Mouse (Mus musculus) lung, embryonic 14.5 days (tissue): ENCODE results near the gene Tlx2. TPM values are rescaled to one million over a fixed set of nuclear protein-coding genes. Genes with fewer than 3 reads are reported as not detected.

Source experiments
- ATAC-seq: fragments of 200-750 bp; cut with Nextera tagmentation; 2 replicates; pipeline ENCODE4 v1.8.0; 2017; ENCODE audit warnings: mild to moderate bottlenecking, moderate TSS enrichment, moderate library complexity; ENCODE audit not compliant: insufficient read depth
- DNase-seq: peaks from one replicate; pipeline ENCODE4 v3.0.0-alpha.2; 2015
- H3K27ac ChIP-seq: fragments of 300-500 bp; sonication (generic); 2 replicates; pipeline ENCODE4 v1.5.1; 2014; ENCODE audit warnings: low read depth, mild to moderate bottlenecking, moderate library complexity
- H3K27me3 ChIP-seq: fragments of 300-500 bp; sonication (generic); 2 replicates; pipeline ENCODE4 v1.6.1; 2014; ENCODE audit warnings: low read length, control low read depth; ENCODE audit not compliant: insufficient read depth
- H3K36me3 ChIP-seq: fragments of 300-500 bp; sonication (generic); 2 replicates; pipeline ENCODE4 v1.6.1; 2014; ENCODE audit warnings: control low read depth; ENCODE audit not compliant: insufficient read depth
- H3K4me1 ChIP-seq: fragments of 300-500 bp; sonication (generic); 2 replicates; pipeline ENCODE4 v1.6.1; 2014; ENCODE audit warnings: antibody characterized with exemption, control low read depth; ENCODE audit not compliant: insufficient read depth
- H3K4me2 ChIP-seq: fragments of 300-500 bp; sonication (generic); 2 replicates; pipeline ENCODE4 v1.6.1; 2014; ENCODE audit warnings: mild to moderate bottlenecking
- H3K4me3 ChIP-seq: fragments of 300-500 bp; sonication (generic); 2 replicates; pipeline ENCODE4 v1.5.1; 2014; ENCODE audit warnings: low read depth, low read length
- H3K9ac ChIP-seq: fragments of 300-500 bp; sonication (generic); 2 replicates; pipeline ENCODE4 v1.6.1; 2014
- H3K9me3 ChIP-seq: fragments of 300-500 bp; sonication (generic); 2 replicates; pipeline ENCODE4 v1.6.1; 2016; ENCODE audit warnings: low read depth, low read length, control low read depth
- CTCF ChIP-seq: IDR thresholded peaks from 2 replicates; pipeline ENCODE4 v1.5.1; 2016; ENCODE audit warnings: antibody characterized with exemption, low read depth
- WGBS: fragments of 180-500 bp; shearing (Covaris S2); extraction: QIAGEN DNeasy Blood & Tissue Kit; methylation state at CpG from one replicate; pipeline ENCODE4 v1.1.7; 2014; 5-methylcytosine and 5-hydroxymethylcytosine counted together
- polyA plus RNA-seq: library from polyadenylated mRNA; unstranded; fragments of >200 nt; fragmentation: Nextera tagmentation; extraction: Ambion mirVana; gene quantifications from 2 replicates; pipeline ENCODE4 v1.2.1, GENCODE M21; 2014

Gene Tlx2
- polyA plus RNA-seq, 1 experiment from 2014 or later = 0.25 TPM

DNA sequence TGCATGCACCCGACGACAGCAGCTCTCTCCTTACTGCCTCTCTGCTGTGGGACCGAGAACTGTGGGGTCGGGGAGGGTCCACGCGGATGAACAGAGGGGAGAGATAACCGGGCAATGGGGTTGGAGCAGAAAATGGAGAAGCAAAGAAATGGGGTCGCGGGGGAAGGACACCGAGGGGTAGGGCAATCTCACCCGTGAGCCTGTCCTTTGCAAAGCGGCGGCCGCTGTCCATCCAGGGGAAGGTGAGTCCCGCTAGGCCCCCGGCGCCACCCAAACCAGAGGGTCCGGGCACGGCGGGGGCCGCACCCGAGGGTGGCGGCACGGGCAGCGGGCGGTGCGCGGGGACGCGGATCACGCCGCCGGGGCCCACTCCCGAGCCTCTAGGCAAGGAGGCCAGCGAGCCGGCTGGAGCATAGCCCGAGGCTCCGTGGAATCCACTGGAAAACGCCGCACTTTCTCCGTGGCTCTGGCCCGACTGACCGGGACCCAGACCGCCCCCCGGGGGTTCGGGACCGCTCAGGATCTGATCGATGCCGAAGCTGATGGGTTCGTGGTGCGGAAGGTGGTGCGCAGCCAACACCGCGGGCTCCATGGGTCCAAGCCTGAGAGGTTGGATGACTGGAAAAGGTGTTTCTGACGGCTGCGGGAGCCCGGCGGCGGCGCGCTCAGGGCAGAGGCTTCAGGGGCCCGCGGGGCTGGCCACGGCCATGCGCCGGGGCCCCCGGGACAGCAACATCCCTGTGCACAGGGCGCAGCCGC, 426 bp downstream of the Tlx2 start:
- H3K4me3 ChIP-seq = peak overlapping the region; percentile 27; the same call in 1 of the 2 replicates
- no peak for DNase-seq
- no peaks in the 10 kb centered on the region for H3K36me3 ChIP-seq
- no peak overlapping the region for H3K27ac ChIP-seq
- 2% methylated on average over 68 of the region's 69 CpGs for WGBS
- H3K9ac ChIP-seq = no peak overlapping the region
- no peak for TF ChIP-seq CTCF
- peak overlapping the region; percentile 36 for H3K4me2 ChIP-seq
- 0 out of 2 replicates have a peak, but pooled peaks have one; percentile 3 for ATAC-seq
- peaks cover 95% of the 10 kb centered on the region for H3K27me3 ChIP-seq
- H3K4me1 ChIP-seq = no peaks in the 10 kb centered on the region
- H3K9me3 ChIP-seq = no peaks in the 10 kb centered on the region

DNA sequence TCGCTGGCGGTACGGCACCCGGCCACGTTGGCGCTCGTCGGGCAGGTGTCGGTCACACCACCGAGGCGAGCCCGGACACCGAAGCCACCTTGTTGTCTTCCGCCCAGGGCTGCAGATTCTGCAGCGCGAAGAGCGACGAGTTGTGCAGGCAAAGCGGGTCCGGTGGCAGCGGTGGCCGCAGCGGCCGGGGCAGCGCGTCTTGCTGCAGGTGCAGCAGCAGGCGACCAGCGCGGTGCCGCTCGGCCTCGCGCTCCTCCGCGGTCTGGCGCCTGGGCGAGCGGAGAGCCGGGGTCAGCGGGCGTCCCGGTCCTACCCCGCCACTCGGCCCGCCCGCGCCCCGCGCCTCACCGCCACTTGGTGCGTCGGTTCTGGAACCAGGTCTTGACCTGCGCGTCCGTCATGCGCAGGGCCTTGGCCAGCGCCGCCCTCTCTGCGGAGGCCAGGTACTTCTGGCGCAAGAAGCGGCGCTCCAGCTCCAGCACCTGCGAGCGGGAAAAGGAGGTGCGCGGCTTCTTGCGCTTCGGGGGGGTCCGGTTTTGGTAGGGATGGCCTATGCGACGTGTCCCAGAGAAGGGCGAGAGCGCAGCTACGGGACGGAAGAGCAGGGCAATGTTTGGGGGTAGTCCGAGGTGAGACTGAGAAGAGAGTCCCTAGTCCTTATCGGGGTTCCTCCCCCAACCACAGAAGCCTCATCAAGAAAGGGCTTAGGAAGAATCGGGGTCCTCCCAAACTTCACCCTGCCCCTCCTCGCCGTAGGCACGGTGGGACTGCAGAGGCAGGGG, 1.2 kb downstream of the Tlx2 start:
- Histone ChIP-seq H3K27ac (no peak overlapping the region), H3K4me1 (no peaks in the 10 kb centered on the region), H3K27me3 (peaks cover 95% of the 10 kb centered on the region), H3K9ac (no peak overlapping the region), H3K36me3 (no peaks in the 10 kb centered on the region), H3K4me2 (peak overlapping the region; percentile 50), H3K4me3 (peak overlapping the region; percentile 27), H3K9me3 (no peaks in the 10 kb centered on the region)
- ATAC-seq = no peak
- WGBS = under 1% methylated on average over 81 of the region's 81 CpGs
- DNase-seq = no peak
- no peak for TF ChIP-seq CTCF

DNA sequence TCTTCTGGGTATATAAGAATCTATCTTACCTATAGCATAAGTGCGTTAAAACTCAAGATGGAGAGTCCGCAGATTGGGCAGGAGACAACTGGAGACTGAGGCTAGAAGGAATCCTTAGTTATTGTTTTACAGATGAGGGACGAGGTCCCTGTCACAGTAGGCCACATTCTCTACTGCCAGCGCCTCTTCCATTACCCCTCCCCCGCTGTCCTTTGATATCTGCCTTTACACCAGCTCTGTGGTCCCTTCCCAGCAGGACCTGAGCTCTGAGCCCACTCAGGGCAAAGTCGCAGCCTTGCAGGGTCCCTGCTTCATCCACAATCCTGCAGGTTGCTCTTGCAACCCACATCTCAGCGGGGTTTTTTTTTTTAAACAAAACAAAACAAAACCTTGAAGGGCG, 1.9 kb downstream of the Tlx2 start:
- 3% methylated on average over 8 of the region's 8 CpGs for WGBS
- Histone ChIP-seq H3K9me3 (no peaks in the 10 kb centered on the region), H3K27ac (no peak overlapping the region), H3K4me1 (no peaks in the 10 kb centered on the region), H3K4me3 (peak overlapping the region; percentile 27; the same call in 1 of the 2 replicates), H3K36me3 (no peaks in the 10 kb centered on the region), H3K9ac (no peak overlapping the region), H3K27me3 (peaks cover 96% of the 10 kb centered on the region), H3K4me2 (no peak overlapping the region)
- no peak for ATAC-seq
- no peak for TF ChIP-seq CTCF
- DNase-seq = no peak

DNA sequence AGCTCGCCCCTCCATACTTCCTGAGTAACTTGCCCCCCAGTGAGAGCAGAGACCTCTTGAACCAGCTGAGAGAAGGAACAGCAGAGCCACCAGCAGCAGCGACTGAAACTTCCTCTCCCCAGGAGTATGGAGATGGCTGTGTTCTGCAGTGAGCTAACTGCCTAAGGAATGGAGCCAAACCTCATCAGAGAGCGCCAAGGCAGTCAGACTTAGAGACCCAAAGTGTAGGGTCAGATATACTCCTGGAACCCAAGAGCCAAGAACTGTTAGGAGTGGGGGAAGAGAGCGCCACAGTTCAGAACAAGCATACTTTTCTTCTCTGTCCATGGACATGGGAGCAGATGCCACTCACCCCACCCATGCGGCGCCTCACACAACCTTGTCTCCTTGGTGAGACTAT, 3.7 kb downstream of the Tlx2 start:
- Histone ChIP-seq H3K27me3 (peaks cover 97% of the 10 kb centered on the region), H3K4me3 (no peak overlapping the region), H3K4me1 (no peaks in the 10 kb centered on the region), H3K36me3 (no peaks in the 10 kb centered on the region), H3K9me3 (no peaks in the 10 kb centered on the region), H3K9ac (no peak overlapping the region), H3K4me2 (no peak overlapping the region), H3K27ac (no peak overlapping the region)
- WGBS = 23% methylated on average over 6 of the region's 6 CpGs
- DNase-seq = no peak
- TF ChIP-seq CTCF = no peak
- ATAC-seq = no peak

DNA sequence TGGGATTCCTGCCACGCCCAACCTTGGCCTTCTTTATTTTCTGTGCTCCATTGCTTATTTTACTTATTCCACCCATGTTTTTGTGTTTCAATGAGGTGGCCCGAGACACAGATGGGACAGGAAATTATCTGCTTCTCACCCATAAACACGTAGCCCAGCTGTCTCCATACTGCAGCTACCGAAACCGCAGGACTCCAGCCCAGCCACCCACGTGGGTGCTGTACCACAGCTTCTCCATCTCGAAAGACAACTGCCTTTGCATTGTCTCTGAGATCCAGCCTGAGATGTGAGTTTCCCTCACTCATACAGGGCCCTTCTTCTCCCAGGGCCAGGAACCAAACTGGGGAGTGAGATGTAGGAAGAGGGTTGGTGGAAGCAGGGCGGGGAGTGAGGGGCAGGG, 4.1 kb downstream of the Tlx2 start:
- no peak for TF ChIP-seq CTCF
- 27% methylated on average over 8 of the region's 8 CpGs for WGBS
- Histone ChIP-seq H3K4me2 (no peak overlapping the region), H3K9ac (no peak overlapping the region), H3K4me3 (no peak overlapping the region), H3K9me3 (no peaks in the 10 kb centered on the region), H3K36me3 (no peaks in the 10 kb centered on the region), H3K27ac (no peak overlapping the region), H3K4me1 (no peaks in the 10 kb centered on the region), H3K27me3 (peaks cover 97% of the 10 kb centered on the region)
- DNase-seq (no peak), ATAC-seq (no peak)

DNA sequence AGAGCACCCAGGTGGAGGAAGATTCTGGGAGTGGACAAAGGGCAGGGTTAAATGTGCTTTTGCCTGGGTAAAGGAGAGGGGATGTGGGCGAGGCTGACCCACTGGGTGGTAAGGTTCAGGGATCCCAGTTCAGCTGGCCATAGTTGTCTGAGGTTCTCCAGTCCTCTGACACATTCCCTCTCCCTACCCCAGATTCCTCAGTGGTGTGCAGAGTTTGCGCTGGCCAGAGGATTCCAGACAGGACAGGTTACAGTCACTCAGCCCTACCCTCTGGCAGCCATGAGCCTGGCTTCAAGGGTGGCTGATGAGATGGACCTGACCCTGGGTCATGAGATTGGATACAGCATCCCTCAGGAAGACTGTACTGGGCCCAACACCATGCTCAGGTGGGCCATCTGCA, 11.4 kb downstream of the Tlx2 start:
- peaks cover 23% of the 10 kb centered on the region for H3K36me3 ChIP-seq
- no peak overlapping the region for H3K27ac ChIP-seq
- H3K9me3 ChIP-seq = no peaks in the 10 kb centered on the region
- H3K4me2 ChIP-seq = no peak overlapping the region
- TF ChIP-seq CTCF = no peak
- H3K4me1 ChIP-seq = peaks cover 5% of the 10 kb centered on the region; the same call in 1 of the 2 replicates
- 71% methylated on average over 2 of the region's 2 CpGs for WGBS
- no peak overlapping the region for H3K4me3 ChIP-seq
- no peak for DNase-seq
- no peak overlapping the region for H3K9ac ChIP-seq
- H3K27me3 ChIP-seq = peaks cover 25% of the 10 kb centered on the region
- ATAC-seq = no peak

DNA sequence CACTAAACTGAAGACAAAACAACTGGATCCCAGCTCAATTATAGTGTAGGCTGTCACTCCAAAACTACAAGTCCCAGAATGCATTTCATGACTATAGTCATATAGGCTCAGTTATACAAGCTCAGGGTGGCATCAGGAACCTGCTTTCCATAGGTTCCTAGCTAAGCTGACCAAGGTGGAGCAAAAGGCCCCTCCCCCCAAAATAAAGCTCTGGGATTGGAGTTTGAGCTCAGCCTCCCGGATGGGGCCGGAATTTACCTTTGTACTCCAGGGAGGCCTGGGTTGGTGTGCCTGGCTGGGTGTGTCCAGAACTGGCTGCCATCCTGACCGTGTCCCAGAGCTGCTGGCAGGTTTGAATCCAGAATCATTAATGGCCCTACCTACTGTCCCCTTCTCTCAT, 12.3 kb downstream of the Tlx2 start, which contains the start of gene Dqx1:
Gene Dqx1 (plus strand): TSS at position 55 of the 400 bp plus-strand sequence.
- Histone ChIP-seq H3K27me3 (peaks cover 16% of the 10 kb centered on the region), H3K9me3 (no peaks in the 10 kb centered on the region), H3K4me1 (peaks cover 5% of the 10 kb centered on the region; the same call in 1 of the 2 replicates), H3K27ac (no peak within 1 kb of the TSS), H3K36me3 (peaks cover 23% of the 10 kb centered on the region), H3K9ac (no peak within 1 kb of the TSS), H3K4me3 (no peak within 1 kb of the TSS), H3K4me2 (no peak within 1 kb of the TSS)
- TF ChIP-seq CTCF = no peak
- no peak for ATAC-seq
- WGBS = 43% methylated on average over 3 of the region's 3 CpGs
- DNase-seq = peak; percentile 55
